Mouse (Mus musculus) G1E (cell line): ENCODE results near the gene Gfy. TPM values are rescaled to one million over a fixed set of nuclear protein-coding genes. Genes with fewer than 3 reads are reported as not detected.

Experiments used
- ATAC-seq: 2 replicates; pipeline ENCODE4 v1.8.0; 2016; ENCODE audit warnings: mild to moderate bottlenecking; ENCODE audit not compliant: insufficient number of reproducible peaks, poor library complexity, low FRiP score, severe bottlenecking; ENCODE audit errors: extremely low read depth
- DNase-seq: peaks from one replicate; pipeline ENCODE4 v3.0.0; 2012; ENCODE audit warnings: low spot score
- H3K27me3 ChIP-seq: 2 replicates; pipeline ENCODE4 v1.6.1; 2012; ENCODE audit warnings: mild to moderate bottlenecking, low read length, inconsistent platforms; ENCODE audit not compliant: insufficient read depth
- H3K36me3 ChIP-seq: replicated peaks from 2 replicates; pipeline ENCODE3; 2012; ENCODE audit warnings: mild to moderate bottlenecking, inconsistent platforms
- H3K4me1 ChIP-seq: 2 replicates; pipeline ENCODE4 v1.6.1; 2012; ENCODE audit warnings: low read depth, low read length, inconsistent platforms, mixed read lengths; ENCODE audit not compliant: insufficient read depth
- H3K4me3 ChIP-seq: 2 replicates; pipeline ENCODE4 v1.5.1; 2012; ENCODE audit warnings: low read depth, mild to moderate bottlenecking, inconsistent platforms, low read length, moderate library complexity, mixed read lengths
- H3K9me3 ChIP-seq: replicated peaks from 2 replicates; pipeline ENCODE4 v1.6.1; 2012; ENCODE audit warnings: inconsistent platforms
- CTCF ChIP-seq: IDR thresholded peaks from 2 replicates; pipeline ENCODE4 v1.5.1; 2012; ENCODE audit warnings: low read depth, low read length, inconsistent platforms, mixed read lengths
- GATA1 ChIP-seq: IDR thresholded peaks from 2 replicates; pipeline ENCODE4 v1.6.1; 2012; ENCODE audit warnings: borderline replicate concordance, low read length, inconsistent platforms, mixed read lengths
- GATA2 ChIP-seq: IDR thresholded peaks from 2 replicates; pipeline ENCODE4 v1.6.1; 2012; ENCODE audit warnings: low read depth, low read length, inconsistent platforms, borderline replicate concordance
- POLR2AphosphoS5 ChIP-seq: IDR thresholded peaks from 2 replicates; pipeline ENCODE4 v1.6.1; 2012; ENCODE audit warnings: low read depth, low read length, inconsistent platforms; ENCODE audit not compliant: insufficient replicate concordance
- TAL1 ChIP-seq: conservative IDR thresholded peaks from 2 replicates; pipeline ENCODE4 v1.6.1; 2012; ENCODE audit warnings: low read depth, low read length, inconsistent platforms, mixed read lengths
- polyA plus RNA-seq: library from polyadenylated mRNA; stranded (reverse); fragments of >175 nt; gene quantifications from 2 replicates; pipeline ENCODE4 v1.2.3, GENCODE M21; 2012
- total RNA-seq, 2 experiments: library from RNA; stranded (forward) in 1 of 2; stranded (reverse) in 1 of 2; fragments of 200-1000 nt in 1 of 2; fragments of >200 nt in 1 of 2; fragmentation: Nextera tagmentation in 1 of 2; gene quantifications; 2 replicates each; pipeline ENCODE4 v1.2.3; 2014 to 2017

The Gfy gene
- total and polyA plus RNA-seq, 3 experiments: 0.05 TPM; not detected in 2

DNA sequence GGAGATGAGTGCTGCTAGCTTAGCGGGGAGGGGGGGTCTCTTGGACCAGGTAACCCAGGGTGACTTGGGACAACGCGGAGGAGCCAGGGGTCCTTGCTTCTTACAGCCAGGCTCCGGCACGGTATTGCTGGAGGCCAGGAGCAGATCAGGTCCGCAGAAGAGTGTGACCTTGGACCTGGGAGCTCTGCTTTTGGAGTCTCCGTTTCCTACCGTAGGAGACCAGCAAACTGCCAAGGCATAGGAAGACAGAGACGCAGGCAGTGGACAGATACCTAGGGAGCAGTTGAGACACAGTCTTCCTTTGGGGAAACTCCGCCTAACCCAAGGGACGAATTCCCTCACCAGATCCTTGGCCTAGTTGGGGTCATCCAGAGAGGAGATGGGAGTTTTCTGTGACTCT lies 13.7 kb downstream of the Gfy start:
- TF ChIP-seq TAL1 (no peak), CTCF (no peak), GATA2 (no peak), POLR2AphosphoS5 (no peak)
- ATAC-seq (no peak), DNase-seq (no peak)
- Histone ChIP-seq H3K4me3 (no peak overlapping the region), H3K36me3 (peaks cover 5% of the 10 kb centered on the region), H3K9me3 (peaks cover 20% of the 10 kb centered on the region), H3K4me1 (peaks cover 31% of the 10 kb centered on the region), H3K27me3 (peaks cover 66% of the 10 kb centered on the region)

DNA sequence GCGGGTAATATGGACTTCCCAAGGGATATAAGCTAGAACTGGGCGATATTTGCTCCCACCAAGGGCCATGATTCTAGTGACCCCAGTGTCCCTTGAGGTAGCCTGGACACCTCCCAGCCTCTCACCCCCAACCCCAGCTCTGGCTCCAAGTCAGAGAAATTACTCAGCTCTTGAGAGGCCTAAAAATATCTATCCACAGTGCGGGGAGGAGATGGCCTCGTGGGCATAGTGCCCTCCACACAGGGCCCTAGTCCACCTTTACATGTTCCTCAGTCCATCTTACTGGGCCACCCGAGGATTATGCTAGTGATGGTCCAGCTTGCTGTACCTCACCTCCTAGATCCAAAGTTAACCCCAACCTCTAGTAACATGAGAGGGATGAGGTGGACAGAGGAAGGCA lies 14.5 kb downstream of the Gfy start:
- Histone ChIP-seq H3K27me3 (peaks cover 61% of the 10 kb centered on the region), H3K36me3 (peaks cover 14% of the 10 kb centered on the region), H3K9me3 (peaks cover 12% of the 10 kb centered on the region), H3K4me3 (no peak overlapping the region), H3K4me1 (peaks cover 31% of the 10 kb centered on the region)
- ATAC-seq: no peak
- TF ChIP-seq GATA2: no peak
- TF ChIP-seq GATA1: no peak
- no peak for TF ChIP-seq POLR2AphosphoS5
- no peak for TF ChIP-seq CTCF
- TF ChIP-seq TAL1: no peak
- no peak for DNase-seq

DNA sequence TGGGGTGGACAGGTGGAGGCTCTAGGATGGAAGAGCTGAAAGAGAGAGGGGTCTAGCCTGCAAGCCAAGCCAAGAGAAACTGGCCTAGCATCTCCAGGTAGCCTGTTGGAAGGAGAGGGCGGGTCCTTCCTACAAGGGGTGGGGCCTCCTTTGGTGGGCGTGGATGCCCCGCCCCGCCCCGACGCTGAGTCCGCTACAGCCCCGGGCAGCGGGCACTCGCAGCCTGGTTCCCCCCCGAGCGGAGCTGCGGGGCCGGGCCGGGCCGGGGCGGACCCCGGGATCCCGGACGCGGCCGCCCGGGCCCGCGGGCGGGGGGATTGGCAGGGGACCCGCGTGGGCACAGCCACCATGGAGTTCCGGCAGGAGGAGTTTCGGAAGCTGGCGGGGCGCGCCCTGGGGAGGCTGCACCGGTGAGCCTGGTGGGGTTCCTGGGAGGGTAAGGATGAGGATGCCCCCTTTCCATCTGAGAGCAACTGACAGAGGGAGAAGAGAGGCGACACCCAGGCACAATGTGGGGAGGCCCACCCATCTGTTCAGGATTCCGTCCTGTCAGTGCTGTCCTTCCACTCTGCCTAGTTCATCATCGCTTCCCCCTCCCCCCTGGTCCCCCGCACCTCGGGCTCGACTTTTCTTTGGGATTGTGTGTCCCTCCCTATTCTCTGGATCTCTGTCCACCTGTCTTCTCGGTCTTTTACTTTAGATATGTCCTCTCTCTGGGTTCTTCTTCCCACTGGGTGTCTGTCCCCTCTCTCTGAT lies 15.5 kb downstream of the Gfy start, which contains the start of gene Slc17a7:
TSS of gene Slc17a7 (plus strand) at position 215 of the 756 bp plus-strand sequence.
- no peak for DNase-seq
- peak within 1 kb of the TSS; percentile 60 for H3K4me3 ChIP-seq
- no peak for ATAC-seq

DNA sequence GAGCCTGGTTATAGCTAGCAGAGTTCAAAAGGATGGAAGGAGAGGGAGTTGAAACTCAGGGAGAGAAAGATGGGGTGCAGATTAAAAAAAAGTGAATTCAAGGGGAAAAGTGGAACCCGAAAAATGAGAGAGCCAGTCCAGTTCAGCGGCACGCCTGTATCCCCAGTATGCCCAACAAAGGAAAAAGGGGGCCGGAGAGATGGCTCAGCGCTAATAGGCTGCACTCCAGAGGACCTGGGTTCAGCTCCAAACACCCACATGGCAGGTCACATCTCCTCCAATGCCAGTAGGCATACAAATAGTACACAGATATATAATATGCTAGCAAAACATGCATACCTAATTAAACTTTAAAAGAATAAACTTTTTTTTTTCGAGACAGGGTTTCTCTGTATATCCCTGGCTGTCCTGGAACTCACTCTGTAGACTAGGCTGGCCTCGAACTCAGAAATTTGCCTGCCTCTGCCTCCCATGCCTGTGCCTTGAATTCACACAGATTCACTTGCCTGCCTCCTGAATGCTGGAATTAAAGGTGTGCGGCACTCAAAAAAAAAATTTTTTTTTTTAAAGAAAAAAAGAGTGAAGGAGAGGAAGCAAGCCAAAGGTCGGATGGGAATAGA lies 16.3 kb downstream of the Gfy start:
- H3K4me1 ChIP-seq: peaks cover 33% of the 10 kb centered on the region
- peaks cover 31% of the 10 kb centered on the region for H3K36me3 ChIP-seq
- DNase-seq: no peak
- H3K9me3 ChIP-seq: no peaks in the 10 kb centered on the region
- ATAC-seq: no peak
- peaks cover 54% of the 10 kb centered on the region for H3K27me3 ChIP-seq
- TF ChIP-seq GATA2 (no peak), CTCF (no peak), TAL1 (no peak), GATA1 (no peak), POLR2AphosphoS5 (no peak)
- no peak overlapping the region for H3K4me3 ChIP-seq

More for the DNA sequence above, 15.5 kb downstream of the Gfy start, which contains the start of gene Slc17a7:
- H3K27me3 ChIP-seq: peaks cover 61% of the 10 kb centered on the region
- H3K4me1 ChIP-seq: peaks cover 31% of the 10 kb centered on the region
- peaks cover 5% of the 10 kb centered on the region for H3K9me3 ChIP-seq
- peaks cover 23% of the 10 kb centered on the region for H3K36me3 ChIP-seq
- TF ChIP-seq GATA2 (no peak), TAL1 (no peak), POLR2AphosphoS5 (no peak), CTCF (no peak), GATA1 (no peak)

DNA sequence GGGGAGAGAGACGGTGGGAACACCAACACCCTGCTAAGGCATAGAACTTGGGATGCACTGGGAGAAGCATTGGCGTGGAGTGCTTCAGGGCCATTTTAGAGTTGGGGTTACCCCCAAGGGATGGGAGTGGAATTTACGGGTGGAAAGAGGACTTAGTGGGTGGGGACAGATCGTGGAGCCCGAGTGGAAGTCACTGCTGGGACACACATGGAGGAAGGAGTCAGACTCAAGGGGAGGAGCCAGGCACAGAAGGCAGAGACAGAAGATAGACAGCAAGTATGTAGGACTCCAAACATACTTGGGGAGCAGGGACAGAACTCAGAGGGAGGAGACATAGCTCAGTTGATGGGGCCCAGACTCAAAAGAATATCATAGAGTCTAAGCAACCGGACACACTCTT lies 16.8 kb downstream of the Gfy start:
- Histone ChIP-seq H3K27me3 (peaks cover 48% of the 10 kb centered on the region), H3K4me3 (peak overlapping the region; percentile 70; the same call in 1 of the 2 replicates), H3K4me1 (peaks cover 33% of the 10 kb centered on the region), H3K9me3 (no peaks in the 10 kb centered on the region), H3K36me3 (peaks cover 37% of the 10 kb centered on the region)
- no peak for ATAC-seq
- no peak for TF ChIP-seq GATA2
- no peak for TF ChIP-seq TAL1
- no peak for TF ChIP-seq POLR2AphosphoS5
- TF ChIP-seq CTCF: no peak
- TF ChIP-seq GATA1: no peak
- no peak for DNase-seq

DNA sequence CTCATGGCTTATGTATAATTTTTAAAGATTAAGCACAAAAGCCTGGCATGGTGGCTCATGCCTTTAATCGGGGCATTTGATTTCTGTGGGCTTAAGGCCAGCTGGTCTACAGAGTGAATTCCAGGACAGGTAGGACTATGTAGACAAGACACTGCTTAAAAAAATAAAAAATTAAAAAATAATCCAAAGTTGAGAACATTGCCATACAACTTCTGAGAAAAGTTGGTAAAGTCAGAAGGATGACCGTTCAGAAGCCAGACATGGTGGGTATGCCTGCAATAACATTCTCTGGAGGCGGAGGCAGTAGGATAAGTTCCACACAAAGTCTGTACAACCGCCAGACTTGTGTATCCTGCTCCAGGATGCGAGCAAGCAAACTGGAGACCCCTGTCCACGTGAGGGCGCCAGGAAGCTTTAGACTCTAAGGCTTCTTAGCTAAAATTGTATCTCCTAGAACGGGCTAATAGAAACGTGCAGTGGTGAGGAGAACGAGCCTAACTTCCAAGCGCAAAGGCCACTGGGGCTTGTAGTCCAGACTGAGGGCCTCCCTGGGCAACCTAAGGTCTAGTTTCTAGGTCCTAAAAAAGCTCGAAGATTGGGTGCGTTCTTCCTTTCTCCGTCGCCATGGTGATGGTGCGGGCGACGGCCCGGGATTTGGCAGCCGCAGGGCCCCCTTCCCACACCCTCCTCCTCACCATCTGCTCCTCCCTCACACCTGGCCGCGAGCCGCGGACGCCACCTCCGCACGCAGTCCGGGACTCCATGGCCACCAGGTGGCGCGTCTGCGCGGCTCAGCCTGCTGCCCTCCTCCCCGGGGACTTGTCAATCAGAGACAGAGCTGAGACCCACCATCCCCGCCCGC lies 17.5 kb downstream of the Gfy start:
- peaks cover 33% of the 10 kb centered on the region for H3K4me1 ChIP-seq
- peak overlapping the region; percentile 70 for H3K4me3 ChIP-seq
- peaks cover 43% of the 10 kb centered on the region for H3K36me3 ChIP-seq
- ATAC-seq (0 out of 2 replicates have a peak, but pooled peaks have one; percentile 40), DNase-seq (peak; percentile 85)
- H3K27me3 ChIP-seq: peaks cover 43% of the 10 kb centered on the region
- TF ChIP-seq POLR2AphosphoS5: no peak
- peak; percentile 78 for TF ChIP-seq CTCF
- TF ChIP-seq GATA1: no peak
- H3K9me3 ChIP-seq: no peaks in the 10 kb centered on the region
